Mouse (Mus musculus) heart, adult 8-10 months (tissue): Measurements from ENCODE around the gene Kif18a. TPM values are rescaled to one million over a fixed set of nuclear protein-coding genes. Genes with fewer than 3 reads are reported as not detected.

ENCODE experiments used
- DNase-seq: peaks from one replicate; pipeline ENCODE4 v3.0.0; 2022; ENCODE audit warnings: low spot score
- total RNA-seq, 4 experiments: library from RNA; stranded (reverse); gene quantifications; 2 replicates each; pipeline ENCODE4 v1.2.4; 2022

Gene Kif18a
- total RNA-seq, 4 experiments from 2014 or later = 0.52 to 0.78 (median 0.66) TPM

GRCm38 (mm10) chr2:109374881-109375280, 94.3 kb downstream of the Kif18a start:
- no peak for DNase-seq

GRCm38 (mm10) chr2:109384019-109384418, 103.5 kb downstream of the Kif18a start:
- no peak for DNase-seq

- DNase-seq = no peak
These were observed 105.7 kb downstream of the Kif18a start for GRCm38 (mm10) chr2:109386211-109386610.

GRCm38 (mm10) chr2:109388733-109389132, 108.2 kb downstream of the Kif18a start:
- DNase-seq = no peak

- no peak for DNase-seq
These were observed 109.4 kb downstream of the Kif18a start for GRCm38 (mm10) chr2:109389977-109390376.

Other genes starting within 250 kb of the Kif18a start
- gene Mettl15, start within 50 bp of the Kif18a start, total RNA-seq = 10 to 100 TPM; 11.8 to 14.4 (median 12.1) TPM